Mouse (Mus musculus) forebrain, embryonic 16.5 days (tissue): ENCODE measurements around the gene Srf. TPM values are rescaled to one million over a fixed set of nuclear protein-coding genes. Genes with fewer than 3 reads are reported as not detected.

Source experiments
- ATAC-seq: fragments of 200-750 bp; cut with Nextera tagmentation; 2 replicates; pipeline ENCODE4 v1.8.0; 2017; ENCODE audit warnings: mild to moderate bottlenecking, moderate library complexity
- H3K27ac ChIP-seq: fragments of 300-500 bp; sonication (generic); 2 replicates; pipeline ENCODE4 v1.5.1; 2014; ENCODE audit warnings: low read length, control low read depth
- H3K27me3 ChIP-seq: fragments of 300-500 bp; sonication (generic); replicated peaks from 2 replicates; pipeline ENCODE4 v1.6.1; 2014; ENCODE audit warnings: low read length; ENCODE audit not compliant: control insufficient read depth, insufficient read depth
- H3K36me3 ChIP-seq: fragments of 300-500 bp; sonication (generic); 2 replicates; pipeline ENCODE4 v1.6.1; 2014; ENCODE audit not compliant: control insufficient read depth, insufficient read depth
- H3K4me1 ChIP-seq: fragments of 300-500 bp; sonication (generic); replicated peaks from 2 replicates; pipeline ENCODE4 v1.6.1; 2014; ENCODE audit warnings: low read length; ENCODE audit not compliant: control insufficient read depth, insufficient read depth
- H3K4me2 ChIP-seq: fragments of 300-500 bp; sonication (generic); 2 replicates; pipeline ENCODE4 v1.6.1; 2014; ENCODE audit warnings: mild to moderate bottlenecking, low read length, control low read depth
- H3K4me3 ChIP-seq: fragments of 300-500 bp; sonication (generic); replicated peaks from 2 replicates; pipeline ENCODE4 v1.5.1; 2014; ENCODE audit warnings: mild to moderate bottlenecking, low read length, control low read depth
- H3K9ac ChIP-seq: fragments of 300-500 bp; sonication (generic); replicated peaks from 2 replicates; pipeline ENCODE4 v1.6.1; 2014; ENCODE audit warnings: low read depth, low read length, control low read depth
- H3K9me3 ChIP-seq: fragments of 300-500 bp; sonication (generic); 2 replicates; pipeline ENCODE4 v1.6.1; 2016; ENCODE audit warnings: low read length; ENCODE audit not compliant: control insufficient read depth
- WGBS: fragments of 180-500 bp; shearing (Covaris S2); extraction: QIAGEN DNeasy Blood & Tissue Kit; methylation state at CpG from one replicate; pipeline ENCODE4 v1.1.7; 2014; 5-methylcytosine and 5-hydroxymethylcytosine counted together
- polyA plus RNA-seq: library from polyadenylated mRNA; unstranded; fragments of >200 nt; fragmentation: Nextera tagmentation; extraction: Ambion mirVana; gene quantifications from 2 replicates; pipeline ENCODE4 v1.2.1, GENCODE M21; 2015

Srf gene
- polyA plus RNA-seq, 1 experiment from 2014 or later: 3.4 TPM

- no peak overlapping the region for H3K27ac ChIP-seq
- no peaks in the 10 kb centered on the region for H3K9me3 ChIP-seq
- WGBS: 86% methylated on average over 4 of the region's 4 CpGs
- no peak overlapping the region for H3K4me3 ChIP-seq
- no peak for ATAC-seq
- 0 out of 2 replicates have a peak, but pooled peaks cover 6% of the 10 kb centered on the region for H3K36me3 ChIP-seq
- peaks cover 7% of the 10 kb centered on the region for H3K4me1 ChIP-seq
- H3K27me3 ChIP-seq: no peaks in the 10 kb centered on the region
- no peak overlapping the region for H3K4me2 ChIP-seq
- H3K9ac ChIP-seq: no peak overlapping the region
Measured at GRCm38 (mm10) chr17:46593124-46593523, 37.1 kb upstream of the Srf start.

DNA sequence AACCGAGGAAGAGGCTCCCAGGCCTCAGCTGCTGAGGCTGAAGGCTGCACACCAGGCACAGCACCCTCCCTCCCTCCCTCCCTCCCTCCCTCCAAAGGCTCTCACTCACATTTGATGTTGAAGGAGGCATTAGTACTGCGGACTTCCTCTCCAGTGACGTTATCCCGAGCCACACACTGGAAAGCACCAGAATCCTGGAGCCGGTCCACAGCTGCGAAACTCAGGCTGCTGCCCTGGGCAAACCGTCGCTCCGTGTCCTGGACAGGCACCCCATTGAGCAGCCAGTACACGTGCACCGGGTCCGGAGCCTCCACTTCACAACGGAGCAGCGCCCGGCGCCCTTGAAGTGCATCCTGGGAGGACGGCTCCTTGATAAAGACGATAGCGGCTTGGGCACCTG, 35.4 kb upstream of the Srf start:
- WGBS: 86% methylated on average over 19 of the region's 19 CpGs
- Histone ChIP-seq H3K4me1 (peaks cover 7% of the 10 kb centered on the region), H3K27ac (no peak overlapping the region), H3K9me3 (no peaks in the 10 kb centered on the region), H3K27me3 (no peaks in the 10 kb centered on the region), H3K9ac (no peak overlapping the region), H3K4me2 (no peak overlapping the region), H3K36me3 (peaks cover 10% of the 10 kb centered on the region; the same call in 1 of the 2 replicates), H3K4me3 (no peak overlapping the region)
- ATAC-seq: no peak

GRCm38 (mm10) chr17:46590439-46590838, 34.5 kb upstream of the Srf start:
- H3K27me3 ChIP-seq: no peaks in the 10 kb centered on the region
- H3K27ac ChIP-seq: no peak overlapping the region
- H3K4me2 ChIP-seq: no peak overlapping the region
- H3K36me3 ChIP-seq: peaks cover 12% of the 10 kb centered on the region; the same call in 1 of the 2 replicates
- ATAC-seq: no peak
- H3K4me3 ChIP-seq: no peak overlapping the region
- 91% methylated on average over 7 of the region's 7 CpGs for WGBS
- peaks cover 7% of the 10 kb centered on the region for H3K4me1 ChIP-seq
- H3K9ac ChIP-seq: no peak overlapping the region
- no peaks in the 10 kb centered on the region for H3K9me3 ChIP-seq

DNA sequence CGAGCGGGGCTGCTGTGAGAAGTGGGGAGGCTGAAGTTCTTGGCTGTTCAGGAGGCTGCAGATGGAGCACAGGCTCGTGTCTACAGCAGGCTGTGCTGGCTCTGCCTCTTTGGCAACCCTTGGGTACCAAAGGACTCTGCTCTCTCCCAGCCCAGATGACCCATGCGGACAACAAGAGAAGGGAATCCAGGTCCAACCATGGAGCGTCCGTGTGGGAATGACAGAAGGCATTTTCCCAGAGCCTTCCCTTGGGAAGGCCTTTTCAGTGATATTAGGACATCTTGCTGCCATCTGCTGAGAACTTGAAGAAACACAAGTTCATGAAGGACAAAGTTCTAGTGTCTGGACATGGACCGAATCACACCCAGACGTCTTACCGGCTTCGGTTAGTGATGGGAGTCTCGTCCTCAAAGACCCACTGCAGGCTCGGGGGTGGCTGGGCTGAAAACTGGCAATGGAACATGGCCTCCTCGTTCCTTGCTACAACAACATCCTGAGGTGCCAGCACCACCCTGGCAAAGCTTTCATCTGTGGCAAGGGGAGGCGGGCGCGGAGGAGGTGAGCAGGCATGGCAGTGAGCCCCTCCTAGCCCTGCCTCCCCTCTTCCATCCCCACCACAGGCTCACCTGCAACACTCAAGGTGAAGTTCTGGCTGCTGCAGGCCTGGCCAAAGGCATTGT, 33.8 kb upstream of the Srf start:
- peaks cover 12% of the 10 kb centered on the region; the same call in 1 of the 2 replicates for H3K36me3 ChIP-seq
- 90% methylated on average over 16 of the region's 16 CpGs for WGBS

GRCm38 (mm10) chr17:46588913-46589312, 32.9 kb upstream of the Srf start:
- ATAC-seq: no peak
- Histone ChIP-seq H3K27ac (no peak overlapping the region), H3K9ac (no peak overlapping the region), H3K4me1 (peaks cover 4% of the 10 kb centered on the region), H3K27me3 (no peaks in the 10 kb centered on the region), H3K4me3 (no peak overlapping the region), H3K36me3 (peaks cover 12% of the 10 kb centered on the region; the same call in 1 of the 2 replicates), H3K9me3 (no peaks in the 10 kb centered on the region), H3K4me2 (no peak overlapping the region)
- WGBS: 94% methylated on average over 6 of the region's 6 CpGs

More for the DNA sequence above, 33.8 kb upstream of the Srf start:
- no peak overlapping the region for H3K4me3 ChIP-seq
- H3K9ac ChIP-seq: no peak overlapping the region
- no peak overlapping the region for H3K27ac ChIP-seq
- no peak for ATAC-seq
- no peaks in the 10 kb centered on the region for H3K27me3 ChIP-seq
- H3K4me2 ChIP-seq: no peak overlapping the region
- peaks cover 4% of the 10 kb centered on the region for H3K4me1 ChIP-seq
- H3K9me3 ChIP-seq: no peaks in the 10 kb centered on the region

DNA sequence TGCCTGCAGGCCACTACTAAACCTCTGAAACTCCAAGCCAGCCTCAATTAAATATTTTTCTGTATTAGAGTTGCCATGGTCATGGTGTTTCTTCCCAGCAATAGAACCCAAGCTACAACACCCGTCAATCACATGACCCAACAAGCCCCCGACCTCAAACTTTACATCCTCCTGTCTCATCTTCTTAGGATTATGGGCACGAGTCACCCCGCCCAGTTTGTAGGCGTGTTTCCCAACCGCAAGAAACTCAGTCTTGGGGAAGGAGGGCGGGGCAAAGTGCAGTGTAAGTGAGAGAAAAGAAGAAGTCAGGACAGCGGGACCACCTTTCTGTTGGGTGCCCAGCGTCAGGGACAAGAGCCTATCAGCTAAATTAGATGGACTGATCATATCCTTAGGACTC, 32.2 kb upstream of the Srf start:
- Histone ChIP-seq H3K27me3 (no peaks in the 10 kb centered on the region), H3K27ac (no peak overlapping the region), H3K4me1 (peaks cover 4% of the 10 kb centered on the region), H3K4me2 (no peak overlapping the region), H3K36me3 (peaks cover 12% of the 10 kb centered on the region; the same call in 1 of the 2 replicates), H3K9ac (no peak overlapping the region), H3K4me3 (no peak overlapping the region), H3K9me3 (no peaks in the 10 kb centered on the region)
- 88% methylated on average over 9 of the region's 9 CpGs for WGBS
- no peak for ATAC-seq

DNA sequence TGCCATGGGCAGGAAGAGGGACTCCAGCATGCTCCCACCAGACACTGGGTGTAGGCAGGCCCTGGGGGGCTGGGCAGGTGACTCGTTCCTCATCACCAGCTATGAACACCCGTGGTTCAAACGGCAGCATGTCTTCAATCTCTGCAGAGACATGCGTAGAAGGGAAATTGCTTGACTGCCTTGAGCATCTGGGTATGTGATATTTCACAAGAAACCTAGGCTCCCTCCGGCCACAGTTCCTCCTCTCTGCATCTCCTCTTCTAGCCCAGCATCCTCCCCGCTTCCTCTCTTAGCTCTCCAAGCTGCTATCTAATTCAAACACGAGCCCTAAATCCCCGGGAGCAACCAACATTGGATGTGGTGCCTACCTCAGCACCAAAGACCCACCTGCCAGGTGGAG, 30.4 kb upstream of the Srf start:
- H3K27me3 ChIP-seq: no peaks in the 10 kb centered on the region
- no peaks in the 10 kb centered on the region for H3K4me1 ChIP-seq

GRCm38 (mm10) chr17:46578650-46579049, 22.7 kb upstream of the Srf start:
- 87% methylated on average over 5 of the region's 5 CpGs for WGBS
- Histone ChIP-seq H3K27me3 (no peaks in the 10 kb centered on the region), H3K9me3 (0 out of 2 replicates have a peak, but pooled peaks cover 3% of the 10 kb centered on the region), H3K4me2 (no peak overlapping the region), H3K27ac (no peak overlapping the region), H3K9ac (no peak overlapping the region), H3K4me1 (no peaks in the 10 kb centered on the region), H3K36me3 (peaks cover 17% of the 10 kb centered on the region), H3K4me3 (no peak overlapping the region)
- no peak for ATAC-seq

More for the DNA sequence above, 30.4 kb upstream of the Srf start:
- no peak for ATAC-seq
- no peak overlapping the region for H3K4me3 ChIP-seq
- H3K36me3 ChIP-seq: peaks cover 14% of the 10 kb centered on the region; the same call in 1 of the 2 replicates
- 98% methylated on average over 8 of the region's 8 CpGs for WGBS
- H3K4me2 ChIP-seq: no peak overlapping the region
- no peak overlapping the region for H3K9ac ChIP-seq
- H3K27ac ChIP-seq: no peak overlapping the region
- no peaks in the 10 kb centered on the region for H3K9me3 ChIP-seq

- Histone ChIP-seq H3K4me3 (no peak overlapping the region), H3K4me2 (no peak overlapping the region), H3K9me3 (0 out of 2 replicates have a peak, but pooled peaks cover 3% of the 10 kb centered on the region), H3K27me3 (no peaks in the 10 kb centered on the region), H3K9ac (no peak overlapping the region), H3K27ac (no peak overlapping the region), H3K36me3 (peaks cover 17% of the 10 kb centered on the region), H3K4me1 (no peaks in the 10 kb centered on the region)
- no peak for ATAC-seq
- 85% methylated on average over 13 of the region's 13 CpGs for WGBS
Measured at GRCm38 (mm10) chr17:46576070-46576469, 20.1 kb upstream of the Srf start.
